Mouse (Mus musculus): ENCODE measurements around the gene Gm10134. TPM values are rescaled to one million over a fixed set of nuclear protein-coding genes. Genes with fewer than 3 reads are reported as not detected.
A peak's percentile ranks its signal among the peaks of the same experiment; 100 is the strongest.

The Gm10134 gene
- total RNA-seq, 2 experiments from 2014 or later = 1.8 to 3.1 TPM

- intact Hi-C loops (cut with DNase I) = no loop called here
- peak in 1 of 2 experiments; percentile 70 for DNase-seq (ENCODE audit: extremely low spot score in 1 of 2, low spot score in 2 of 2)
Measured at GRCm38 (mm10) chr2:28525943-28526876, 20.3 kb downstream of the Gm10134 start.

GRCm38 (mm10) chr2:28527436-28528353 lies 21.8 kb downstream of the Gm10134 start:
- no peak for DNase-seq (ENCODE audit: extremely low spot score in 1 of 2, low spot score in 2 of 2)

GRCm38 (mm10) chr2:28528354-28528730 lies 22.4 kb downstream of the Gm10134 start:
- intact Hi-C loops (cut with DNase I) = no loop called here
- no peak for DNase-seq (ENCODE audit: extremely low spot score in 1 of 2, low spot score in 2 of 2)

More at GRCm38 (mm10) chr2:28527436-28528353, 21.8 kb downstream of the Gm10134 start:
- intact Hi-C loops (cut with DNase I) = no loop called here

GRCm38 (mm10) chr2:28529856-28530255 lies 24.0 kb downstream of the Gm10134 start:
- DNase-seq (ENCODE audit: extremely low spot score in 1 of 2, low spot score in 2 of 2) = no peak
- intact Hi-C loops (cut with DNase I) = no loop called here

GRCm38 (mm10) chr2:28530311-28530710 lies 24.4 kb downstream of the Gm10134 start:
- intact Hi-C loops (cut with DNase I) = no loop called here
- no peak for DNase-seq (ENCODE audit: extremely low spot score in 1 of 2, low spot score in 2 of 2)

GRCm38 (mm10) chr2:28532938-28533771 lies 27.3 kb downstream of the Gm10134 start:
- intact Hi-C loops (cut with DNase I) = no loop called here
- peak; percentile 85 to 94 for DNase-seq (ENCODE audit: extremely low spot score in 1 of 2, low spot score in 2 of 2)

GRCm38 (mm10) chr2:28533901-28534435 lies 28.1 kb downstream of the Gm10134 start:
- DNase-seq (ENCODE audit: extremely low spot score in 1 of 2, low spot score in 2 of 2) = no peak
- intact Hi-C loops (cut with DNase I) = no loop called here

- DNase-seq (ENCODE audit: extremely low spot score in 1 of 2, low spot score in 2 of 2) = peak in 1 of 2 experiments; percentile 77
- intact Hi-C loops (cut with DNase I) = no loop called here
Measured at GRCm38 (mm10) chr2:28534436-28535262, 28.8 kb downstream of the Gm10134 start.

- DNase-seq (ENCODE audit: extremely low spot score in 1 of 2, low spot score in 2 of 2) = no peak
- intact Hi-C loops (cut with DNase I) = no loop called here
Measured at GRCm38 (mm10) chr2:28535263-28535540, 29.3 kb downstream of the Gm10134 start.

- intact Hi-C loops (cut with DNase I) = no loop called here
- no peak for DNase-seq (ENCODE audit: extremely low spot score in 1 of 2, low spot score in 2 of 2)
Measured at GRCm38 (mm10) chr2:28535650-28536049, 29.8 kb downstream of the Gm10134 start.

- no peak for DNase-seq (ENCODE audit: extremely low spot score in 1 of 2, low spot score in 2 of 2)
Measured at GRCm38 (mm10) chr2:28536166-28536565, 30.3 kb downstream of the Gm10134 start.

GRCm38 (mm10) chr2:28536766-28537633 lies 31.1 kb downstream of the Gm10134 start:
- intact Hi-C loops (cut with DNase I) = no loop called here
- DNase-seq (ENCODE audit: extremely low spot score in 1 of 2, low spot score in 2 of 2) = no peak

More at GRCm38 (mm10) chr2:28536166-28536565, 30.3 kb downstream of the Gm10134 start:
- intact Hi-C loops (cut with DNase I) = no loop called here

GRCm38 (mm10) chr2:28537634-28537920 lies 31.7 kb downstream of the Gm10134 start:
- intact Hi-C loops (cut with DNase I) = no loop called here
- no peak for DNase-seq (ENCODE audit: extremely low spot score in 1 of 2, low spot score in 2 of 2)

GRCm38 (mm10) chr2:28537995-28538816 lies 32.3 kb downstream of the Gm10134 start:
- intact Hi-C loops (cut with DNase I) = no loop called here
- DNase-seq (ENCODE audit: extremely low spot score in 1 of 2, low spot score in 2 of 2) = no peak

- intact Hi-C loops (cut with DNase I) = no loop called here
- no peak for DNase-seq (ENCODE audit: extremely low spot score in 1 of 2, low spot score in 2 of 2)
Measured at GRCm38 (mm10) chr2:28538817-28539128, 32.9 kb downstream of the Gm10134 start.

GRCm38 (mm10) chr2:28539206-28539605 lies 33.3 kb downstream of the Gm10134 start:
- intact Hi-C loops (cut with DNase I) = no loop called here
- DNase-seq (ENCODE audit: extremely low spot score in 1 of 2, low spot score in 2 of 2) = peak; percentile 60 to 91

Measured in left cerebral cortex, postnatal 10 days (tissue).